19 mouse cellular contexts compared by ENCODE assay signal in genomic region chr4:148912134-148912533, GRCm38 (mm10).
DNase-seq lines count a peak whose midpoint lies in the region; ATAC-seq and TF ChIP-seq lines count a peak whose summit lies in the region.
"Had no signal": no experiment of that assay in that cellular context is flagged by ENCODE, and none has a peak within 500 bp of the region (broad histone marks: within the 10 kb centered on the region; RNA-seq: fewer than 3 reads in every experiment).

No protein-coding gene starts in this region.

- 52% methylated on average over 7 of the region's 7 CpGs for WGBS in embryonic facial prominence, embryonic 15.5 days
- WGBS in embryonic facial prominence, embryonic 10.5 days = 49% methylated on average over 7 of the region's 7 CpGs
- WGBS in heart, embryonic 14.5 days = 13% methylated on average over 7 of the region's 7 CpGs
- 43% methylated on average over 7 of the region's 7 CpGs for WGBS in kidney, postnatal 0 days
- 46% methylated on average over 7 of the region's 7 CpGs for WGBS in kidney, embryonic 14.5 days
- 64% methylated on average over 7 of the region's 7 CpGs for WGBS in neural tube, embryonic 15.5 days
- 63% methylated on average over 7 of the region's 7 CpGs for WGBS in midbrain, embryonic 14.5 days

- H3K9ac ChIP-seq in embryonic facial prominence, embryonic 15.5 days = no peak overlapping the region
- peak overlapping the region; percentile 42 for H3K9ac ChIP-seq in heart, embryonic 14.5 days (ENCODE audit: low read length)
- 0 out of 2 replicates have a peak overlapping the region, but pooled peaks have one; percentile 40 for H3K9ac ChIP-seq in kidney, postnatal 0 days (ENCODE audit: low read depth, low read length)
- H3K9ac ChIP-seq in kidney, embryonic 14.5 days (ENCODE audit: low read depth, low read length) = no peak overlapping the region
- H3K9ac ChIP-seq in neural tube, embryonic 15.5 days (replicated peaks) = no peak overlapping the region
- no peak overlapping the region for H3K9ac ChIP-seq in midbrain, embryonic 14.5 days (replicated peaks; ENCODE audit: low read length)
- H3K9ac ChIP-seq: embryonic facial prominence, embryonic 13.5 days; limb, embryonic 15.5 days had no signal

- no peak for ATAC-seq in embryonic facial prominence, embryonic 15.5 days (ENCODE audit: insufficient number of reproducible peaks, low FRiP score, low TSS enrichment, low read depth)
- ATAC-seq in heart, embryonic 14.5 days (ENCODE audit: insufficient number of reproducible peaks, insufficient read depth, low FRiP score, low read depth) = no peak
- no peak for ATAC-seq in kidney, postnatal 0 days (replicated peaks; ENCODE audit: low FRiP score, low read depth)
- no peak for ATAC-seq in kidney, embryonic 14.5 days (ENCODE audit: low FRiP score, low TSS enrichment)
- ATAC-seq in neural tube, embryonic 15.5 days (ENCODE audit: low FRiP score) = no peak
- ATAC-seq in midbrain, embryonic 14.5 days (ENCODE audit: low FRiP score, low TSS enrichment) = no peak
- ATAC-seq: hindbrain, embryonic 16.5 days; intestine, postnatal 0 days had no signal

- H3K4me3 ChIP-seq in embryonic facial prominence, embryonic 15.5 days (replicated peaks) = no peak overlapping the region
- H3K4me3 ChIP-seq in embryonic facial prominence, embryonic 10.5 days = no peak overlapping the region
- H3K4me3 ChIP-seq in heart, embryonic 14.5 days (ENCODE audit: control insufficient read depth in 1 of 2, insufficient read depth in 1 of 2, low read depth in 1 of 2, low read length in 2 of 2) = no peak overlapping the region
- no peak overlapping the region for H3K4me3 ChIP-seq in kidney, postnatal 0 days (replicated peaks; ENCODE audit: low read depth, low read length)
- no peak overlapping the region for H3K4me3 ChIP-seq in kidney, embryonic 14.5 days (ENCODE audit: low read length)
- no peak overlapping the region for H3K4me3 ChIP-seq in neural tube, embryonic 15.5 days (replicated peaks)
- H3K4me3 ChIP-seq in midbrain, embryonic 14.5 days (replicated peaks; ENCODE audit: low read depth, low read length) = no peak overlapping the region
- H3K4me3 ChIP-seq: embryonic facial prominence, embryonic 13.5 days; layer of hippocampus, adult 2 months; limb, embryonic 15.5 days had no signal

- H3K36me3 ChIP-seq in embryonic facial prominence, embryonic 15.5 days = no peaks in the 10 kb centered on the region
- H3K36me3 ChIP-seq in embryonic facial prominence, embryonic 10.5 days (replicated peaks) = no peaks in the 10 kb centered on the region
- H3K36me3 ChIP-seq in heart, embryonic 14.5 days (ENCODE audit: control insufficient read depth, insufficient read depth, low read length) = no peaks in the 10 kb centered on the region
- no peaks in the 10 kb centered on the region for H3K36me3 ChIP-seq in kidney, postnatal 0 days (ENCODE audit: insufficient read depth, low read length)
- no peaks in the 10 kb centered on the region for H3K36me3 ChIP-seq in kidney, embryonic 14.5 days (ENCODE audit: control insufficient read depth, insufficient read depth, low read length)
- H3K36me3 ChIP-seq in neural tube, embryonic 15.5 days = no peaks in the 10 kb centered on the region
- no peaks in the 10 kb centered on the region for H3K36me3 ChIP-seq in midbrain, embryonic 14.5 days (ENCODE audit: control insufficient read depth, insufficient read depth, low read length)
- H3K36me3 ChIP-seq: embryonic facial prominence, embryonic 13.5 days; limb, embryonic 15.5 days had no signal

- peaks cover 16% of the 10 kb centered on the region for H3K4me1 ChIP-seq in embryonic facial prominence, embryonic 15.5 days
- H3K4me1 ChIP-seq in embryonic facial prominence, embryonic 10.5 days = peaks cover 99% of the 10 kb centered on the region
- H3K4me1 ChIP-seq in heart, embryonic 14.5 days (ENCODE audit: control insufficient read depth in 2 of 2, insufficient read depth in 2 of 2, low read length in 2 of 2) = peaks cover 69 to 85% of the 10 kb centered on the region in 2 experiments
- peaks cover 66% of the 10 kb centered on the region for H3K4me1 ChIP-seq in kidney, postnatal 0 days (replicated peaks; ENCODE audit: insufficient read depth, low read length)
- peaks cover 50% of the 10 kb centered on the region for H3K4me1 ChIP-seq in kidney, embryonic 14.5 days (ENCODE audit: control insufficient read depth, insufficient read depth, low read length)
- peaks cover 68% of the 10 kb centered on the region for H3K4me1 ChIP-seq in neural tube, embryonic 15.5 days
- H3K4me1 ChIP-seq in midbrain, embryonic 14.5 days (ENCODE audit: control insufficient read depth, insufficient read depth, low read length) = peaks cover 37% of the 10 kb centered on the region; the same call in 1 of the 2 replicates

- 0 out of 2 replicates have a peak overlapping the region, but pooled peaks have one; percentile 17 for H3K27ac ChIP-seq in embryonic facial prominence, embryonic 15.5 days (replicated peaks)
- H3K27ac ChIP-seq in embryonic facial prominence, embryonic 10.5 days (replicated peaks) = no peak overlapping the region
- peak overlapping the region; percentile 75 to 87 for H3K27ac ChIP-seq in heart, embryonic 14.5 days (replicated peaks in 1 of 2; ENCODE audit: control insufficient read depth in 1 of 2, insufficient read depth in 1 of 2, low read depth in 2 of 2, low read length in 2 of 2)
- no peak overlapping the region for H3K27ac ChIP-seq in kidney, postnatal 0 days
- no peak overlapping the region for H3K27ac ChIP-seq in kidney, embryonic 14.5 days (ENCODE audit: low read depth, low read length)
- H3K27ac ChIP-seq in neural tube, embryonic 15.5 days (replicated peaks) = peak overlapping the region; percentile 20; the same call in 1 of the 2 replicates
- no peak overlapping the region for H3K27ac ChIP-seq in midbrain, embryonic 14.5 days (replicated peaks; ENCODE audit: low read depth, low read length)
- H3K27ac ChIP-seq: embryonic facial prominence, embryonic 13.5 days; layer of hippocampus, adult 2 months; limb, embryonic 15.5 days had no signal

- H3K9me3 ChIP-seq in embryonic facial prominence, embryonic 15.5 days (replicated peaks) = no peaks in the 10 kb centered on the region
- H3K9me3 ChIP-seq in embryonic facial prominence, embryonic 10.5 days = no peaks in the 10 kb centered on the region
- H3K9me3 ChIP-seq in heart, embryonic 14.5 days (ENCODE audit: control insufficient read depth, low read length) = no peaks in the 10 kb centered on the region
- no peaks in the 10 kb centered on the region for H3K9me3 ChIP-seq in kidney, postnatal 0 days (replicated peaks; ENCODE audit: low read length)
- no peaks in the 10 kb centered on the region for H3K9me3 ChIP-seq in kidney, embryonic 14.5 days (ENCODE audit: control insufficient read depth, low read length)
- H3K9me3 ChIP-seq in neural tube, embryonic 15.5 days (replicated peaks) = no peaks in the 10 kb centered on the region
- no peaks in the 10 kb centered on the region for H3K9me3 ChIP-seq in midbrain, embryonic 14.5 days (ENCODE audit: control insufficient read depth, low read length)
- H3K9me3 ChIP-seq: embryonic facial prominence, embryonic 13.5 days; limb, embryonic 15.5 days had no signal

- no peak overlapping the region for H3K4me2 ChIP-seq in embryonic facial prominence, embryonic 15.5 days (replicated peaks)
- peak overlapping the region; percentile 30 for H3K4me2 ChIP-seq in heart, embryonic 14.5 days (ENCODE audit: low read length)
- H3K4me2 ChIP-seq in kidney, postnatal 0 days (ENCODE audit: low read length) = no peak overlapping the region
- H3K4me2 ChIP-seq in kidney, embryonic 14.5 days (replicated peaks; ENCODE audit: low read depth, low read length) = no peak overlapping the region
- no peak overlapping the region for H3K4me2 ChIP-seq in neural tube, embryonic 15.5 days
- no peak overlapping the region for H3K4me2 ChIP-seq in midbrain, embryonic 14.5 days (ENCODE audit: low read length)
- H3K4me2 ChIP-seq: embryonic facial prominence, embryonic 13.5 days; limb, embryonic 15.5 days had no signal

- H3K27me3 ChIP-seq in embryonic facial prominence, embryonic 15.5 days = peaks cover 18% of the 10 kb centered on the region
- H3K27me3 ChIP-seq in embryonic facial prominence, embryonic 10.5 days (replicated peaks; ENCODE audit: low read depth, poor library complexity, severe bottlenecking) = peaks cover 88% of the 10 kb centered on the region
- no peaks in the 10 kb centered on the region for H3K27me3 ChIP-seq in heart, embryonic 14.5 days (ENCODE audit: control insufficient read depth, insufficient read depth, low read length)
- no peaks in the 10 kb centered on the region for H3K27me3 ChIP-seq in kidney, postnatal 0 days (ENCODE audit: insufficient read depth, low read length)
- H3K27me3 ChIP-seq in kidney, embryonic 14.5 days (ENCODE audit: control insufficient read depth, insufficient read depth, low read length) = no peaks in the 10 kb centered on the region
- H3K27me3 ChIP-seq in neural tube, embryonic 15.5 days (replicated peaks) = peaks cover 28% of the 10 kb centered on the region
- H3K27me3 ChIP-seq in midbrain, embryonic 14.5 days (ENCODE audit: control insufficient read depth, insufficient read depth, low read length) = peaks cover 4% of the 10 kb centered on the region

- TF ChIP-seq CTCF in kidney, postnatal 0 days (IDR thresholded peaks at IDR 0.05; ENCODE audit: low read depth) = no peak

- no peak for DNase-seq in embryonic facial prominence, embryonic 10.5 days (ENCODE audit: low spot score)
- DNase-seq in heart, postnatal 4 days = no peak
- DNase-seq in kidney, postnatal 0 days (ENCODE audit: low spot score) = no peak
- DNase-seq in midbrain, embryonic 14.5 days = no peak
- DNase-seq: adrenal gland, postnatal 14 days; cerebellum, adult 9-11 months; kidney, postnatal 10 days; layer of hippocampus, postnatal 36 days; right cerebral cortex, adult 18-20 months; thymus, postnatal 14 days had no signal

Comparison
In these comparisons a context has a peak if more than half of its experiments do, and no peak if none do; other contexts are left out.
1. H3K27ac ChIP-seq: peak in embryonic facial prominence, embryonic 15.5 days (single experiment), heart, embryonic 14.5 days (2 of 2) and neural tube, embryonic 15.5 days (single experiment); none in embryonic facial prominence, embryonic 10.5 days (single experiment), kidney, postnatal 0 days (single experiment), kidney, embryonic 14.5 days (single experiment) and midbrain, embryonic 14.5 days (single experiment).
2. H3K9ac ChIP-seq: peak in heart, embryonic 14.5 days (single experiment) and kidney, postnatal 0 days (single experiment); none in embryonic facial prominence, embryonic 15.5 days (single experiment), kidney, embryonic 14.5 days (single experiment), neural tube, embryonic 15.5 days (single experiment) and midbrain, embryonic 14.5 days (single experiment).